Mouse (Mus musculus) heart, embryonic 13.5 days (tissue): ENCODE results near the gene Gm2431. TPM values are rescaled to one million over a fixed set of nuclear protein-coding genes. Genes with fewer than 3 reads are reported as not detected.

Experiments
- polyA plus RNA-seq: library from polyadenylated mRNA; unstranded; fragments of >200 nt; fragmentation: Nextera tagmentation; extraction: Ambion mirVana; gene quantifications from 2 replicates; pipeline ENCODE4 v1.2.1, GENCODE M21; 2015

Gene Gm2431
- polyA plus RNA-seq, 1 experiment from 2014 or later, result not detected

Other genes with a start within 250 kb of the Gm2431 start
- 42.8 and 48.4 TPM in 2 replicates for gene Mob2, start 197.3 kb downstream of the Gm2431 start, polyA plus RNA-seq
- 11.4 and 13.6 TPM in 2 replicates for gene Dusp8, start 162.5 kb downstream of the Gm2431 start, polyA plus RNA-seq
- gene Gm45618, start 137.6 kb downstream of the Gm2431 start, polyA plus RNA-seq, result not detected in 2 replicates
- not detected in 2 replicates for gene Gm39115, start 122.3 kb downstream of the Gm2431 start, polyA plus RNA-seq
- not detected in 2 replicates for gene Gm45337, start 113.7 kb downstream of the Gm2431 start, polyA plus RNA-seq
- gene Gm29735, start 101.2 kb downstream of the Gm2431 start, polyA plus RNA-seq, result not detected in 2 replicates
- not detected in 2 replicates for gene Gm4553, start 92.6 kb downstream of the Gm2431 start, polyA plus RNA-seq
- not detected in 2 replicates for gene Krtap5-2, start 82.3 kb downstream of the Gm2431 start, polyA plus RNA-seq
- gene Gm10153, start 68.0 kb downstream of the Gm2431 start, polyA plus RNA-seq, result not detected in 2 replicates
- gene Krtap5-3, start 57.0 kb downstream of the Gm2431 start, polyA plus RNA-seq, result not detected in 2 replicates
- gene Gm7579, start 46.5 kb downstream of the Gm2431 start, polyA plus RNA-seq, result not detected in 2 replicates
- not detected in 2 replicates for gene Krtap5-5, start 28.4 kb downstream of the Gm2431 start, polyA plus RNA-seq
- not detected in 2 replicates for gene Gm40460, start 17.3 kb downstream of the Gm2431 start, polyA plus RNA-seq
- not detected in 2 replicates for gene Gm4559, start 16.0 kb upstream of the Gm2431 start, polyA plus RNA-seq
- not detected in 2 replicates for gene Krtap5-1, start 38.8 kb upstream of the Gm2431 start, polyA plus RNA-seq
- not detected in 2 replicates for gene Krtap5-4, start 45.2 kb upstream of the Gm2431 start, polyA plus RNA-seq
- gene Ifitm10, start 115.4 kb upstream of the Gm2431 start, polyA plus RNA-seq, result 6.5 and 7.5 TPM in 2 replicates
- 2.3 TPM in 1 of 2 replicates, not detected in the other for gene Gm49369, start 124.3 kb upstream of the Gm2431 start, polyA plus RNA-seq
- 443 and 485 TPM in 2 replicates for gene Ctsd, start 129.7 kb upstream of the Gm2431 start, polyA plus RNA-seq
- 0.19 and 0.41 TPM in 2 replicates for gene Syt8, start 176.5 kb upstream of the Gm2431 start, polyA plus RNA-seq
- gene Tnni2, start 183.5 kb upstream of the Gm2431 start, polyA plus RNA-seq, result 34.8 and 41.9 TPM in 2 replicates
- 51.0 and 54.6 TPM in 2 replicates for gene Lsp1, start 202.5 kb upstream of the Gm2431 start, polyA plus RNA-seq
- 4.0 and 5.4 TPM in 2 replicates for gene Tnnt3, start 240.5 kb upstream of the Gm2431 start, polyA plus RNA-seq